Mouse (Mus musculus) monocyte, adult 59 days (primary cell): Measurements from ENCODE around the gene Fbxl12. TPM values are rescaled to one million over a fixed set of nuclear protein-coding genes. Genes with fewer than 3 reads are reported as not detected.

ENCODE experiments used
- total RNA-seq, 2 experiments: library from RNA; stranded (reverse); gene quantifications; one replicate each; pipeline ENCODE4 v1.2.4; 2023

Gene Fbxl12
- 10 to 100 TPM; 26.1 to 30.7 TPM for total RNA-seq

DNA sequence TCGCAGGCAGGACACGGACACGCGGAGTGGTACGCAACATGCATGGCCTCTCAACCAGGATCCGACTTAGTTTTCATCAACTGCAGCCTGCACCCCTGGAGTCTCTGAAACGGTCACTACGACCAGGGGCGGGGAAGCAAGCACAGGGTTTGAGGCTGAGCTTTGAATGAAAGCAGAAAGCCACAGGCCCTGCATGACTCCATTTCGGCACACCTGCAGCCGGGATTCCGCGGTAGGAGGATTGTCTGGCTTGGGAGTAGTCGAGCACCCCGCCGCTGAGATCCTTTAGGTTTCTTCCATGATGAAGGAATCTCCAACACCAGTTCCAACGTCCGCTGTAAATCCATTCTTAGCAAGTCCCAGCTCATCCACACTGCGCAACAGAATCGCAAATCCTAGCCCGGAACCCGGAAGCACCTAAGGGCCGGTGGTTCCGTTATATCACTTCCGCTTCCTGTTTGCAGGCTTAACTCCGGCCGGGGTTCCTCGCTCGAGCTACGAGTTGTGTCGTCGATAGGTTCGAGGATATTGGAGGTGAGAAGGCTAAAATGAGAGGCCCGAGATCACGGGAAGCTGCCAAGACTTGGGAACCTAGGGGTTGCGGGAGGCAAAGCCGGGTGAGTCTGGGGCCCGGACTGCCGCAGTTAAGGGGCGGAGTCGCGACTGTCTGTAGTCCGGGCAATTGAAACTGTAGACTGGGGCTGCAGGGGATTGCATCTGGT is at the start of gene Fbxl12:
Gene Fbxl12, minus strand, starts transcription at position 408 of the 722 bp plus-strand sequence.

DNA sequence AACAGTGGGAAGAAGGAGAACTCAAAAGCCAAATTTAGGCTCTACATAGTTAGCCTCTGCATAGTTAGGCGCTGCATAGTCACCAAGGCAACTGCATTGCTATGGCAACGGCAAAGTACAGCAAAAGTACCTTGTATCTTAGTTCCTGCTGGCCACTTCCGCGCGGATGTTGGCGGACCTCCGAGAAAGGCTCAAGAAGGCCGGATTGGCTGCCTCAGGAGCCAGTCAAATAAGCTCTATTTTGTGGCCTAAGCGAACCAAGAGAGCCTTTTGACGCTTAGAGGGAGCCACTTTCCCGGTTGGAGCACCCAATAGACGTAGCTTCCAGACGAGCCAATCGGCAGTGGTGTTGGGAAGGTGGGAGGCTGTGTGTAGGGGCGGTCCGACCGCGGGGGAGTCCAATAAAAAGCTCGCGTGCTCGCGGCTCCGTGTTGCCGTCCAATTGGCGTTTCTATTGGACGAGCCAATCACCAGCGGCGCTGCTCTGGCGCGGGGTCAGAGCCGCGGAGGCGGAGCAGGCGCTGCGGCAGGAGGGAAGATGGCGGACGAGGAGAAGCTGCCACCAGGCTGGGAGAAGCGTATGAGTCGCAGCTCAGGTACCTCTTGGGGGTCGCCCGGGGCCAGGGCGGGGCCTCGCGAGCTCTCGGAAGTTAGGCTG is 7.2 kb upstream of the Fbxl12 start, which contains the start of gene Pin1:
Gene Pin1, plus strand, starts transcription at position 494 of the 658 bp plus-strand sequence.

DNA sequence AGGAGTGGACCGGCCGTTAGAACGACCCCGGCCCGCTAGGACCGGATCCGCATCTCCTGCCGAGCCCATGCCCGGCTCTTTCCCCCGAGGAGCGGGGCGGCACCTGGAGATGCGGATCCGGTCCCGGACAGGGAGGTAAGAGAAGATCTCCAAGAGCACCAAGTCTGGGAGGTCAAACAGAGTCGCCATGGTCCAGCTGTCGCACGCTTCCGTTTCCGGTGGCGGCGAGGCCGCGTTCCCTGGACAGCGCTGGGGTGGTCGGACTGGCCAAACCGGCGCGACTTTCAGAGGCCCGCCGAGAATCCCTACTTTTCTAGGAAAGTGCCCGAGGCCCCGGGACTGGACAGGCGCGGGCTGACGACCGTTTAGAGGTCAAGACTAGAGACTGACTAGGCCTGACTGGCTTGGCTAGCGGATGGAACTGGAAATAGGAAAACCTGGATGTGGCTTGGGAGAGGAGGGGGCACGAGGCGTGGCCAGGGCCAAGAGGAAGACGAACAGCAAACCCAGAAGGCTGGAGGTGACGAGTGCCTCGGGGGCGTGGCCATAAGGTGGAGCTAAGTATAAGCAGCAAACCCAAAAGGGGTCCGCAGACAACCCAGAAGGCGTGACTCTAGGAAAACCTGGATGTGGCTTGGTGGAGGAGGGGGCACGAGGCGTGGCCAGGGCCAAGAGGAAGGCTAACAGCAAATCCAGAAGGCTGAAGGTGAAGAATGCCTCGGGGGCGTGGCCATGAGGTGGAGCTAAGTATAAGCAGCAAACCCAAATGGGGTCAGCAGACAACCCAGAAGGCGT is 2.3 kb downstream of the Fbxl12 start, which contains the start of gene Ubl5:
Gene Ubl5, plus strand, starts transcription at position 778 of the 795 bp plus-strand sequence.

DNA sequence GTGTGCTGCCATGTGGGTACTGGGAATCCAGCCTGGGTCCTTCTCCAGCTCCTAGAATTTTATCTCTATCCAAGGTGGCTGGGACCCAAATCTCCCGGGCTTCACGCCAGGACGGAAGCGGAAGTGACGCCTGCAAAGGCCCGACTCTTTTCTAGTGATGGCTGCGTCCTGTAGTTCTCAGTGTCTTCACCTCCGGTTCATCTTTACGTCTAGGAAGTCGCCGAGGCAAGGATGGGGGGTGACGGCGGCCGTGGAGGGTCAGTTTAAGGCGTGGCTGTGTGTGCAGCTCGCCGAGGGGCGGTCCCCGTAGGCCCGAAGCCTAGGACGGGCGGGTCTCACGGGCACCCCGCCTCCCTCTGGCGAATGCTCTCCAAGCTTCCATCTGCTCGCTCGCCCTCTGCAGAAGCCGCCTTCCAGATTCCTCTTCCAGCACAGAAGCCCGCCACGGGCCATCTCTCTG is 63.4 kb downstream of the Fbxl12 start, which contains the start of gene Zfp846:
Gene Zfp846, plus strand, starts transcription at position 117 of the 460 bp plus-strand sequence.

Other genes with a start within 250 kb of the Fbxl12 start
- gene Zfp26, start 184.6 kb downstream of the Fbxl12 start, total RNA-seq: 10 to 100 TPM; 21.7 to 23.2 TPM
- gene Zfp426, start 152.0 kb downstream of the Fbxl12 start, total RNA-seq: 10 to 100 TPM; 13.2 to 14.1 TPM
- 10 to 100 TPM; 18.4 to 19.3 TPM for gene Zfp266, start 123.3 kb downstream of the Fbxl12 start, total RNA-seq
- 1 to 10 TPM; 5.2 to 8.2 TPM for gene Zfp846, start 63.5 kb downstream of the Fbxl12 start, total RNA-seq
- gene Ubl5, start 1.9 kb downstream of the Fbxl12 start, total RNA-seq: 100 to 1,000 TPM; 276 to 300 TPM
- 10 to 100 TPM in 1 of 2 experiments, 1 to 10 TPM in 1; 9.9 to 10.1 TPM for gene Pin1, start 7.3 kb upstream of the Fbxl12 start, total RNA-seq
- gene Olfm2, start 101.6 kb upstream of the Fbxl12 start, total RNA-seq: not detected
- gene Col5a3, start 170.3 kb upstream of the Fbxl12 start, total RNA-seq: under 1 TPM in 1 of 2 experiments, not detected in 1; 0.13 TPM
- gene Rdh8, start 173.7 kb upstream of the Fbxl12 start, total RNA-seq: not detected
- 10 to 100 TPM; 17.2 to 19.6 TPM for gene A230050P20Rik, start 223.9 kb upstream of the Fbxl12 start, total RNA-seq
- gene Angptl6, start 235.0 kb upstream of the Fbxl12 start, total RNA-seq: 1 to 10 TPM in 1 of 2 experiments, under 1 TPM in 1; 0.88 to 1.1 TPM
- gene Ppan, start 243.4 kb upstream of the Fbxl12 start, total RNA-seq: 10 to 100 TPM; 40.2 to 45.5 TPM